Mouse (Mus musculus) G1E (cell line): ENCODE results near the gene Traf7.

Source experiments
- CTCF ChIP-seq: IDR thresholded peaks from 2 replicates; pipeline ENCODE4 v1.5.1; 2012; ENCODE audit warnings: low read depth, low read length, inconsistent platforms, mixed read lengths
- GATA1 ChIP-seq: IDR thresholded peaks from 2 replicates; pipeline ENCODE4 v1.6.1; 2012; ENCODE audit warnings: borderline replicate concordance, low read length, inconsistent platforms, mixed read lengths
- POLR2AphosphoS5 ChIP-seq: IDR thresholded peaks from 2 replicates; pipeline ENCODE4 v1.6.1; 2012; ENCODE audit warnings: low read depth, low read length, inconsistent platforms; ENCODE audit not compliant: insufficient replicate concordance

- no peak for TF ChIP-seq GATA1
- no peak for TF ChIP-seq CTCF
- no peak for TF ChIP-seq POLR2AphosphoS5
Measured at GRCm38 (mm10) chr17:24463374-24464133, 64.2 kb downstream of the Traf7 start.
